Mouse (Mus musculus) kidney, postnatal 4 days (tissue): ENCODE data around the gene Ddx19b.
"Not testable (repeated sequence)": the region's sequence is repeated elsewhere in the genome, so short reads cannot be mapped to it uniquely, and the experiment has no call there.

Experiments
- DNase-seq, 2 experiments: peaks; one replicate each; pipeline ENCODE4 v3.0.0; 2021; ENCODE audit warnings: mixed read lengths in 2 of 2

The Ddx19b gene

DNA sequence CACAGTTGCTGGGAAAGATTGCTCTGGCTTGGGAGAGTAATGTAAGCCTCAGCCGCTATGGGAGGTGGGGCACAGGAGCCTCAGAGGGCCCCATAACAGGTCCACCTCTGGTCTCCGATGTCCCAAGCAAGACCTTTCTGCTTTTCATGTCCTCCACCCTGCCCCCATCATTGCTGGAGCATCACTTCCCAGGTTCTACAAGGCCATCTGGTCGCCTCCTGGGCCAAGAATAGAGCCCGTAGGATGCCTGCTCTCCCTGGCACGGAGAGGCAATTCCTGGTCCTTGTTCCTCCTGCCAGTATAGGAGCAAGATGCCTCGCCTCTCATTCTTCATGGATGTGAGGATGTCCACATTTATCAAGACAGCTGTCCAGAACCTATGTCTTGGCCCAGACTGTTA lies 71.6 kb downstream of the Ddx19b start:
- DNase-seq: no peak

DNA sequence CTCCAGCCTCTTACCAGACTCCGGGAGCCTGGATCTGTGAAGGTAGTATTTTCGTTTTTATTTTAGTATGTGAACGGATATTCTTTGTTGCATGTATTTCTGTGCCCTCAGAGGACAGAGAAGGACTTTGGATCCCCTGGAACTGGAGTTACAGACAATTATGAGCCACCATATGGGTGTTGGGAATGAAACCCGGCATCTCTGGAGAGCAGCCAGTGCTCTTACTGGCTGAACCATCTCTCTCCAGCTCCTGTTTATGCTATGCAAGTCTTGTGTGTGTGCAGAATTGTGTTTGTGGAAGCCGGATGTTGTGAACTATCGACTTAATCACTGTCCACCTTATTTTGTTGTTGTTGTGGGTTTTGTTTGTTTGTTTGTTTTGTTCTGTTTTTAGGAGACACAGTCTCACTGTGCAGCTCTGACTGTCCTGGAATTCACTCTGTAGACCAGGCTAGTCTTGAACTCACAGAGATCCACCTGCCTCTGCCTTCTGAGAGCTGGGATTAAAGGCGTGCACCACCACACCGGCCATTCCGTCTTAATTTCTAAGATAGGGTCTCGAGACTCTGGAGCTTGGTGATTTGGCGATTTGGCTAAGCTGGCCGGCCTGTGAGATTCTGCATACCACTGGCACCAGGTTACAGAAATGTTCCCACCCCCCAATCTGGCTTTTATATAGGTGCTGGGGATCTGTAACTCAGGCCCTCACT lies 72.3 kb downstream of the Ddx19b start:
- DNase-seq: no peak

DNA sequence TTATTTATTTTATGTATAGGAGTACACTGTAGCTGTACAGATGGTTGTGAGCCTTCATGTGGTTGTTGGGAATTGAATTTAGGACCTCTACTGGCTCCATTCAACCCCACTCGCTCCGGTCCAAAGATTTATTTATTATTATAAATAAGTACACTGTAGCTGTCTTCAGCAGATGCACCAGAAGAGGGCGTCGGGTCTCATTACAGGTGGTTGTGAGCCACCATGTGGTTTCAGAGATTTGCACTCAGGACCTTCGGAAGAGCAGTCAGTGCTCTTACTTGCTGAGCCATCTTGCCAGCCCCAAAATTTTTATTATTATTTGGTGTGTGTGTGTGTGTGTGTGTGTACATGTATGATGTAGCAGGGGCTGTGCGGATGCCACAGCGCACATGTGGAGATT lies 73.0 kb downstream of the Ddx19b start:
- not testable (repeated sequence) for DNase-seq

DNA sequence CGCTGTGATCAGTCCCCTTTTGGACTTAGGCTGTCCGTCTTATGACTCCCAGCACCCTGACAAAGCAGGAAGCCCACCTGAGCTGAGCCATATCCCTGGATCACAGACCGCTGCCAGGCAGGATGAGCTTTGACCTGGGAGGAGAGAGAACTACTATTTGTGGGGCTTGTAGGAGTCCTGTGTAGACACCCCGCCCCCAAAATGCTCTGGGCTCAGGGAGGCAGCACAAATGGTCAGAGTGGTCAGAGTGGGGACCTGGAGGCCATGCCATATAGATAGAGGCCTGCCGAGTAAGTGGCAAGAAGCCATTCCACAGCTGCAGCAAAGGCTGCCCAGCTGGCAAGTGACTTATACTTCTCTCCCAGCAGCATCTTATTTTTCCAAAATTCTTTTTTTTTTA lies 73.4 kb downstream of the Ddx19b start:
- DNase-seq: no peak

DNA sequence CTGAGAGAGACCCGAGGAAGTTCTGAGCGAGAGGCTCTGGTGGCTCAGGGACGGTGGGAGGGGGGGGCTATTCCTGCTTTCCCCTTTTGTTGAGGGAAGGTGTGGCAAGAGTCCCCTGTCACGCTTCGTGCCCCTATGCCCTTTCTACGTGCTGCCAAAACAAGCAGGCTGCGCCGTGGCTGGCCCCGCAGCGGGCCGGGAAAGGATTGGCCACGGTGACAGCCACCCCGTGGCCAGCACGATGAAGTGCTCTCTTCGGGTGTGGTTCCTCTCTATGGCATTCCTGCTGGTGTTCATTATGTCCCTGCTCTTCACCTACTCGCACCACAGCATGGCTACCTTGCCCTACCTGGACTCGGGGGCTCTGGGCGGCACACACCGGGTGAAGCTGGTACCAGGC lies 74.1 kb downstream of the Ddx19b start:
- DNase-seq: no peak

DNA sequence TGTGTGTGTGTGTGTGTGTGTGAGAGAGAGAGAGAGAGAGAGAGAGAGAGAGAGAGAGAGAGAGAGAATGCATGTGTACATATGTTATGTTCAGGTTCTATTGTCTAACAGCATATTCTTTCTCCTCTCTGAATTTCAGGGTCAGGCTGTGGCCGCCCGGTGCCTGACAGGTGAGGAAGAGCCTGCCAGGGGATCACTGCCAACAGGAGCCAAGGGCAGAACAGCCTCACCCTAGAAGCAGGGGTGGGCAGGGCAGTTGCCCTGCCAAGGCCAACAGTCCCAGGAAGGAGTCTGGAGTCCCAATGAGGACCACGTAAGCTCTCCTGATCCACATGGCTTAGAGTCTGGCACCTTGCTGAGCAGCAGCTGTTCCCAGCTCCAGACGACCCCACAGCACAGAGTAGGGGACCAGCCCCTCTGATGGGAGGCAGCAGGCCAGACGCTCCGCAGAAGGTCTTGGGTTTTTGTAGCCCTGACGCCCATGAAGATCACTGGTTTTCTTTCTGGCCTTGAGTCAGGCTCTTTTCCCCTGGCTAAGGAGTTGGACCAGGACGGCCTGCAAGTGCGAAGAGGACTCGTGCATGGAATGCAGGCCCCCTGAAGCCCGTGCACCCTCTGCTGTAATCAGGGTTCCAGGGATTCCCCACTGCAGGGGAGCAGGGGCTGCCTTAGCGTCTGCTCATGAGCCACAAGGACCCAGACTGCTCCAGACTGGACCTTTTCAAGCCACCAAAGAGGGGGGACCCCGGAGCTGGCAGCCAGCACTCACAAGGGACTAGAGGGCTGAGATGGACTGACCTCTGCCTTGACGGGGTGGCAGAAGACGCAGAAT lies 74.7 kb downstream of the Ddx19b start:
- no peak for DNase-seq

DNA sequence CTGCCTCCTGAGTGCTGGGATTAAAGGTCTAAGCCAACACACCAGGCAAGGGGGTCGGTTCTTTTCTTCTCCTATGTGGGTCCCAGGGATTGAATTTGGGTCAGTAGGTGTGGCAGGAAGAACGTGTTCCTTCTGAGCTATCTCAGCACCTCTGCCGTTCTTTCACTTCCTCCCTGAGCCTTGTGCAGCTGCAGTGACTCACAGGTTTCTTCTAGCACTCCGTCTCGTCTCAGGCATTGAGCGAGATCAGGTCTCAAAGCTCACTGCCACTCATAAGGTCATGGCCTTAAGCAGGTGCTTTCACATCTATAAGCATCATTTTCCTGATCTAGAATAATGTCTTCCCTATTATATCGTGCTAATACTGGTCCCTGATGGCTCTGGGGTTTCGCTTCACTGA lies 76.8 kb downstream of the Ddx19b start:
- DNase-seq: no peak
